10 mouse cellular contexts compared by ENCODE assay signal in genomic region chr11:88598848-88599175, GRCm38 (mm10).
DNase-seq lines count a peak whose midpoint lies in the region; ATAC-seq and TF ChIP-seq lines count a peak whose summit lies in the region.
"Had no signal": no experiment of that assay in that cellular context is flagged by ENCODE, and none has a peak within 500 bp of the region (broad histone marks: within the 10 kb centered on the region; RNA-seq: fewer than 3 reads in every experiment).

No protein-coding gene starts in this region.

- no peaks in the 10 kb centered on the region for H3K27me3 ChIP-seq in hindbrain, embryonic 10.5 days (ENCODE audit: insufficient read depth, poor library complexity, severe bottlenecking)
- H3K27me3 ChIP-seq in hindbrain, embryonic 11.5 days (ENCODE audit: control insufficient read depth, insufficient read depth, low read length): no peaks in the 10 kb centered on the region
- H3K27me3 ChIP-seq in spleen, adult 2 months (ENCODE audit: control insufficient read depth, insufficient read depth, low read length): no peaks in the 10 kb centered on the region

- DNase-seq in hindbrain, embryonic 10.5 days (ENCODE audit: low spot score): no peak
- DNase-seq in hindbrain, embryonic 11.5 days (ENCODE audit: low spot score): no peak
- peak in 1 of 2 experiments; percentile 46 for DNase-seq in spleen, adult 2 months (ENCODE audit: low read depth in 1 of 2, low spot score in 2 of 2)
- DNase-seq in spleen, adult 18-20 months: no peak
- peak; percentile 57 for DNase-seq in thymus, postnatal 25 days
- DNase-seq in frontal cortex, postnatal 36 days (ENCODE audit: low spot score in 2 of 2): no peak
- DNase-seq: kidney, adult 9 months; lung, adult 2 months had no signal

- TF ChIP-seq POLR2A in spleen, adult 2 months (IDR thresholded peaks at IDR 0.05; ENCODE audit: low read depth, low read length): no peak

- ATAC-seq in hindbrain, embryonic 11.5 days (ENCODE audit: low FRiP score): no peak
- ATAC-seq in granulocyte monocyte progenitor cell, adult 5-6 weeks (replicated peaks; ENCODE audit: poor library complexity, severe bottlenecking): peak; percentile 2; the same call in 1 of the 2 replicates
- ATAC-seq in erythroblast, adult 5-6 weeks (replicated peaks; ENCODE audit: low FRiP score, poor library complexity, severe bottlenecking): no peak

- no peak overlapping the region for H3K9ac ChIP-seq in hindbrain, embryonic 11.5 days (ENCODE audit: low read depth, low read length)

- peaks cover 78% of the 10 kb centered on the region for H3K36me3 ChIP-seq in hindbrain, embryonic 10.5 days
- no peaks in the 10 kb centered on the region for H3K36me3 ChIP-seq in hindbrain, embryonic 11.5 days (ENCODE audit: control insufficient read depth, insufficient read depth, low read length)
- H3K36me3 ChIP-seq in spleen, adult 2 months (ENCODE audit: control insufficient read depth, insufficient read depth, low read length): no peaks in the 10 kb centered on the region

- H3K4me1 ChIP-seq in hindbrain, embryonic 10.5 days (replicated peaks): peaks cover 85% of the 10 kb centered on the region
- H3K4me1 ChIP-seq in hindbrain, embryonic 11.5 days (replicated peaks; ENCODE audit: control insufficient read depth, insufficient read depth, low read length): peaks cover 12% of the 10 kb centered on the region; the same call in 1 of the 2 replicates
- H3K4me1 ChIP-seq in spleen, adult 2 months (ENCODE audit: control insufficient read depth, insufficient read depth, insufficient read length): peaks cover 42% of the 10 kb centered on the region; the same call in 1 of the 2 replicates

- WGBS in hindbrain, embryonic 10.5 days: 77% methylated on average over 3 of the region's 3 CpGs
- whole genome bisulfite sequencing in hindbrain, embryonic 11.5 days: 80% methylated on average over 3 of the region's 3 CpGs
- 2% methylated on average over 3 of the region's 3 CpGs for WGBS in spleen, adult 2 months

- TF ChIP-seq CTCF in spleen, adult 2 months (IDR thresholded peaks at IDR 0.05; ENCODE audit: extremely low read depth, insufficient read depth, insufficient read length, insufficient replicate concordance): no peak

- H3K9me3 ChIP-seq in hindbrain, embryonic 10.5 days: no peaks in the 10 kb centered on the region
- no peaks in the 10 kb centered on the region for H3K9me3 ChIP-seq in hindbrain, embryonic 11.5 days (ENCODE audit: control insufficient read depth, low read length)

- H3K27ac ChIP-seq in hindbrain, embryonic 10.5 days: 0 out of 2 replicates have a peak overlapping the region, but pooled peaks have one; percentile 31
- no peak overlapping the region for H3K27ac ChIP-seq in hindbrain, embryonic 11.5 days (ENCODE audit: low read depth, low read length)
- H3K27ac ChIP-seq in spleen, adult 2 months (ENCODE audit: insufficient read depth, low read length): peak overlapping the region; percentile 67

- no peak overlapping the region for H3K4me2 ChIP-seq in hindbrain, embryonic 11.5 days (replicated peaks; ENCODE audit: low read depth, low read length)

- H3K4me3 ChIP-seq in hindbrain, embryonic 10.5 days: no peak overlapping the region
- H3K4me3 ChIP-seq in hindbrain, embryonic 11.5 days (ENCODE audit: low read depth, low read length): no peak overlapping the region
- no peak overlapping the region for H3K4me3 ChIP-seq in spleen, adult 2 months (ENCODE audit: extremely low read depth, insufficient read depth, insufficient read length)
